Mouse (Mus musculus) brain, embryonic 18.5 days (tissue): ENCODE measurements around the gene Esp24.
"Not testable (repeated sequence)": the region's sequence is repeated elsewhere in the genome, so short reads cannot be mapped to it uniquely, and the experiment has no call there.

ENCODE experiments used
- DNase-seq: peaks from one replicate; pipeline ENCODE4 v3.0.0-alpha.2; 2012; ENCODE audit warnings: low read depth, low spot score

Gene Esp24

DNA sequence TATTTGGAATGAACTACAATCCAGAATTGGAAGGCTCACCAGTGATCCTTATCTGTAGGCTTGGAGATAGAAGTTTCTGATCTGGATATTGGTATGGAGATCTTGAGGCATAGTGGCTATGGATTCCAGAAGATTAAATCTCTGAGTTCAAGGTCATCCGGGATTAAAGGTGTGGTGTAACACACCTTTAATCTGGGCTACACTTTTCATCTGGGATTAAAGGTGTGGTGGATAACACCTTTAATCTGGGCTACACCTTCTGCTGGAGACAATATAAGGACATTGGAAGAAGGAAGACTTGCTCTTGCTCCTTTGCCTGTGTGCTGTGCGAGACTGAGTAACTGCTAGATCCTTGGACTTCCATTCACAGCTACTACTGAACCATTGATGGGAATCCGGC is at the start of gene Esp24:
Gene Esp24 (plus strand): TSS at position 301 of the 400 bp plus-strand sequence.
- DNase-seq, result not testable (repeated sequence)

DNA sequence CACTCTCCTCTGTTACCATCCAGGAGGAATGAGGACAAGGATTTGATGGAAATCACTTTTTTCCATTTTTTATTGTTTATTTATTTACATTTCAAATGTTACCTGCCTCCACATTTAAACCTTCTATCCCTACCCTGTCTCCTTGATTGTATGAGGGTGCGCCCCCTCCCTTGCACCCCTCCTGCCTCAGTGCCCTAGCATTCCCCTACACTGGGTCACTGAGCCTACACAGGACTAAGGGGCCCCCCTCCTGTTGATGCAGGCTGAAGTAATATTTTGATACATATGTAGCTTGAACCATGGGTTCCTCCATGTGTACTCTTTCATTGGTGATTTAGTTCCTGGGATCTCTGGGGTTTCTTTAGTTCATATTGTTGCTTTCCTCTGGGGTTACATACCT is 26.6 kb upstream of the Esp24 start:
- DNase-seq, result no peak

DNA sequence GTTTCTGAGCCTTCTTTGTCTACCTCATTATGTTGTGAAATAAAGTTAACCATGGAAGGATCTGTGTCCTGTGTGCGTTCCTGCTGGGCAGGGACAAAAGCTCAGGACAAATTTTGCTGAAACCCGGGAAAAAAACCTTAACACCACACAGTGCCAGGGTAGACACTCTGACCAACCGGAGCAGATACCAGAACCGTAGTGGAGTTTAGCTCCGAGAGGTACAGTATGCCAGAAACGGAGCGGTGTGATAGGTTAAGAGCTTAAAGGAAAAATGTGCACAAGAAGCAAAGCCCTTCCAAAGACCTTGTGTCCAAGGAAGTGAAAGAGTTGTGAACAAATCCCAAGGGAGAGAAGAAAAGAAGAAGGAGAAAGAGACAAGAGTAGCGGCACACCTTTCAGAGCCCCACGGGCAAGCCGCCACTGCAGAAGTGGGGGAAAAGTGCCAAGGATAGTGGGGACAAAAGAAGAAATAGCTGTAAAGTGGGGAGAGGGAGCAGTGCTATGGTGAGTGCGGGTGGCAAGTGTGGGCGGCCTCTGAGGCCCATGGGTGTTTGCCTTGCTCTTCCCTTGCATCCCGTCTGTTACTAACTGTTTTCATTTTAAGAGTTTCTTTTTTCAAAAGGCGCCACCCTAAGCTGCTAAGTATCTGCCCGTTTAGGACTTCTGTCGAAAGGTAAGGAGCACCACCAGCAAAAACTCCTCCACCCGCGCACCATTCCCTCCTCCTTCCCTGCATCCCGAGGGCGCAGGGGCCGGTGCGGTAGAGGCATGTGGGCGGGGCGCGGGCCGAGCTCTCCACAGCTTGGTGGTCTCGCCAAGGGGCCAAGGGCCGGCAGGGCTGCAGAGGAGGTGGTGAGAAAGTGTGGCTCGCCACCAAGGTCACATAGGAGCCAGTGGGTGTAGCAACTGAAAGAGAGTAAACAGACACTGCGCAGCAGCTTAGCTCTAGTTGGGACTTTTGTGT is 25.5 kb upstream of the Esp24 start:
- DNase-seq, result no peak

DNA sequence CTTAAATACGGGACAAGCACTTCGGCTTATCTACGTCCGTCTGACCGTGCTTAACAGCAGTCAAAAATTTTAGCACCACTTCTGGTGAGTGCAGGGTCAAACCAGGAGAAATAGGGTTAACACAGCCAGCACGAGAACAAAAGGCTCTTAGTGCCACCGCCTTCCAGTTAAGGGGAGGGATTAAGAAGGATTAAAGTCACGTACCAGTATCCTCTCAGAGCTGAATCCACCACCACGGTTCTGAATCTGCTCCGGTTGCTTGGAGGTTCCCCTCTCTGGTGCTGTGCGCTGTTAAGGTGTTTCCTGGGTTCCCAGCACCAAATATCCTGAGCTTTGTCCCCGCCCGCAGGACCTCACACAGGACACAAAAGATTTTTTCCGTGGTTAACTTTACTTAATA is 19.3 kb upstream of the Esp24 start:
- DNase-seq, result no peak

DNA sequence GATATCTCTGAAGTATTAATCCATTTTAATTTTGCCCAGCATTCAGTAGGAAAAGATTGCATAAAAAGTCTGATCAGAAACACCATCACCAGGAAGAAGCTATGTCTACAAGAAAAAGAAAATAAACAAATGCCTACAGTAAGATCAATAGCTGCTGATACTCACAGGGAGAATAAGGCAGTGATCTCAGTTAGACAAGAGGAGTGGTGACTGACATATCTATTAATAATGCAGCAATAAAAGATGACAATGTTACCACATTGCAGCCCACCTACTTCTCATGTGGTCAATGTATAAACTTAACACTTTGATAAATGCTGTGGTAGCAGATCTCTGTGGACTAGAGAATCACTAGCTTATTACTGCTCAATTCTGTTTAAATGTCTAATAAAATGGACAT is 6.7 kb downstream of the Esp24 start, which contains the start of gene Gm21903:
Gene Gm21903 (minus strand): TSS at position 101 of the 400 bp plus-strand sequence.
- DNase-seq, result no peak

DNA sequence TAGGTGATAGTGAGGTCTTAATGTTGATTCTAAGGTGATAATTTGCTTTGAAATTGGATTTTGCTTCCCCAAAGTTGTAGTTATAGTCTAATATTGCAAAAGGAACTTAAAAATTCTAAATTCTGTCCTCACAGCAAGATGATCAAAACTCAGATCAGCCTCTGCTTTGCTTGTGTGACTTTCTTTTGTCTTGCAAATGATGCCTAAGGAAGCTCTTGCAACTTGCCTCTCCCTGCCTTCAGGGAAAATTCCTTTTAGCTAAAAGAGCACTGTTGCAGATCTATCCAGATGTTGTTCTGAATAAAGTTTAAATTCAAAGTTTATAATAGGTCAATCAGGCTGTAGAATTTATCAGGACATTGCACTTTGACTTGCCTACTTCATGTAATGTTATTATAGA is 27.1 kb downstream of the Esp24 start:
- DNase-seq, result no peak

DNA sequence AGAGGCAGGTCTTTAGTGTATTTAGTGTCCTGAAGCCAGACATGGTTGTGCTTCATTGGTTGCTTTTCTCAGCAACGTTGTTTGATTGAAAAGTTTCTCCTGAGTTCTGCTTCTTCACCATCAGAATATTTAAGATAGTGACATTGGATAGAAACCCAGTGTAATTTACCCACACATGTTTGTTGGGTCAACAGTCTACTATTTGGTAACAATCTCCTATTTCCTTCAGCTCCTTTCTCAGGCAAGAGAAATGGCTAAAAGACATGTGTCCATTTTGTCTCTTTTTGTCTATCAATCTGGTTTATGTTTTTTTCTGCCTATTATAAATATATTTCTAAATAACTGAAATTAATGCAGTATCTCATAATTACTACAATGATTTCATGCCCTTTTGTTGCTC is 40.4 kb downstream of the Esp24 start, which contains the start of gene Esp23:
Gene Esp23 (minus strand): TSS at position 101 of the 400 bp plus-strand sequence.
- no peak for DNase-seq
